Mouse (Mus musculus) embryonic facial prominence, embryonic 11.5 days (tissue): ENCODE data around the gene Phyhd1. TPM values are rescaled to one million over a fixed set of nuclear protein-coding genes. Genes with fewer than 3 reads are reported as not detected.

Source experiments
- ATAC-seq: fragments of 200-750 bp; cut with Nextera tagmentation; replicated peaks from 2 replicates; pipeline ENCODE4 v1.8.0; 2017; ENCODE audit warnings: low read depth; ENCODE audit not compliant: insufficient number of reproducible peaks, low FRiP score, low TSS enrichment
- DNase-seq: peaks from one replicate; pipeline ENCODE4 v3.0.0-alpha.2; 2015; ENCODE audit warnings: low spot score
- H3K27ac ChIP-seq: fragments of 300-500 bp; sonication (generic); replicated peaks from 2 replicates; pipeline ENCODE4 v1.5.1; 2014; ENCODE audit warnings: mild to moderate bottlenecking, low read depth, low read length, control low read depth
- H3K27me3 ChIP-seq: fragments of 300-500 bp; sonication (generic); 2 replicates; pipeline ENCODE4 v1.6.1; 2014; ENCODE audit warnings: mild to moderate bottlenecking, low read length, moderate library complexity, mixed read lengths; ENCODE audit not compliant: control insufficient read depth, insufficient read depth
- H3K36me3 ChIP-seq: fragments of 300-500 bp; sonication (generic); replicated peaks from 2 replicates; pipeline ENCODE4 v1.6.1; 2014; ENCODE audit warnings: low read depth, mild to moderate bottlenecking, low read length, moderate library complexity, mixed read lengths; ENCODE audit not compliant: control insufficient read depth, insufficient read depth
- H3K4me1 ChIP-seq: fragments of 300-500 bp; sonication (generic); 2 replicates; pipeline ENCODE4 v1.6.1; 2014; ENCODE audit warnings: low read length, mixed read lengths; ENCODE audit not compliant: control insufficient read depth, insufficient read depth
- H3K4me2 ChIP-seq: fragments of 300-500 bp; sonication (generic); 2 replicates; pipeline ENCODE4 v1.6.1; 2014; ENCODE audit warnings: low read depth, mild to moderate bottlenecking, control low read depth, low read length, moderate library complexity
- H3K4me3 ChIP-seq: fragments of 300-500 bp; sonication (generic); 2 replicates; pipeline ENCODE4 v1.5.1; 2014; ENCODE audit warnings: low read depth, low read length, control low read depth
- H3K9ac ChIP-seq: fragments of 300-500 bp; sonication (generic); replicated peaks from 2 replicates; pipeline ENCODE4 v1.6.1; 2014; ENCODE audit warnings: mild to moderate bottlenecking, control low read depth, low read length
- H3K9me3 ChIP-seq: fragments of 300-500 bp; sonication (generic); replicated peaks from 2 replicates; pipeline ENCODE4 v1.6.1; 2016; ENCODE audit warnings: mild to moderate bottlenecking, low read length, inconsistent platforms, mixed read lengths; ENCODE audit not compliant: control insufficient read depth
- WGBS: fragments of 180-500 bp; shearing (Covaris S2); extraction: QIAGEN DNeasy Blood & Tissue Kit; methylation state at CpG from one replicate; pipeline ENCODE4 v1.1.7; 2014; 5-methylcytosine and 5-hydroxymethylcytosine counted together
- polyA plus RNA-seq: library from polyadenylated mRNA; unstranded; fragments of >200 nt; fragmentation: Nextera tagmentation; extraction: Ambion mirVana; gene quantifications from 2 replicates; pipeline ENCODE4 v1.2.1, GENCODE M21; 2014

Phyhd1 gene
- polyA plus RNA-seq, 1 experiment from 2014 or later, result 2.3 TPM

DNA sequence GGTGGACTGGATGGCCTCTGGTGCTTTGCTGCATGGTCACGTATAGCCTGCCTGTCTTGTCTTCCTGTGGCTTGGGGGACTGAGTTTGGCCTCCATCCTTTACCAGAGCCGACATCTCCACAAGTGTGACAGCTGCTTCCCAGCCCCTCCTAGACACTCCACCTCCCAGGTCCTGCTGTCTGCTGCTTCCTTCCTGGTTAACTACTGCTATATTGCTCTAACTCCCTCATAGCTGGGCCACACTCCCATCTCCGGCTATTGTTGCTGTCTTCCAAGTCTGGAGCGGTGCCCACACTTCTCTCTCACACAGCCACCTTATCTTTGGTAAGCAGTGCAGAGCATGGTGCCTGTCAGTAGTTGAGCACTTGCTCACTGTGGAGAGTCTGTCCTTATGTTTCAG lies 26.2 kb upstream of the Phyhd1 start:
- Histone ChIP-seq H3K36me3 (peaks cover 2% of the 10 kb centered on the region; the same call in 1 of the 2 replicates), H3K4me1 (peaks cover 3% of the 10 kb centered on the region; the same call in 1 of the 2 replicates), H3K4me3 (no peak overlapping the region), H3K27ac (no peak overlapping the region), H3K4me2 (no peak overlapping the region), H3K9ac (no peak overlapping the region), H3K27me3 (no peaks in the 10 kb centered on the region), H3K9me3 (no peaks in the 10 kb centered on the region)
- 91% methylated on average over 4 of the region's 4 CpGs for WGBS
- no peak for DNase-seq
- no peak for ATAC-seq

DNA sequence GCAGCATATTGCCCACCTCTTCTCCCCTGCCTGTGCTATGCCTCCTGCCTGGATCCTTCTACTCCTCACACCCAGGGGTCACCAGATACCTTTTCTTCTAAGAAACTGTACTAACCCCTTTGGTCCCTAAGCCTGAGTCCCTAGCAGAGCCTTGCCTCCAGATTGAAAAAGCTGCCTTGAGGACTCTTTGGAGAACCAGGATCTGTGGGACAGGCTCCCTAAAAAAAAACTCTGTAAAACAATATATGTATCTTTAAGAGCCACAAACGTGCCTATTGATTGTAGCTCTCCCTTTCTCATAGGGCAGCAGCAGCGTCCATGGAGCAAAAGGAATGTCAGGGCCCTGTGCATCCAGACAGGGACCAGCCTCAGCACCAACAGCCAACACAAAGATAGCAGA lies 25.7 kb upstream of the Phyhd1 start, which contains the start of gene Gm28035:
TSS of gene Gm28035 (plus strand) at position 301 of the 400 bp plus-strand sequence.
- H3K9me3 ChIP-seq, result no peaks in the 10 kb centered on the region
- H3K4me1 ChIP-seq, result peaks cover 3% of the 10 kb centered on the region; the same call in 1 of the 2 replicates
- ATAC-seq, result no peak
- no peak within 1 kb of the TSS for H3K4me2 ChIP-seq
- no peak within 1 kb of the TSS for H3K9ac ChIP-seq
- no peak for DNase-seq
- H3K27me3 ChIP-seq, result no peaks in the 10 kb centered on the region
- H3K4me3 ChIP-seq, result no peak within 1 kb of the TSS
- H3K27ac ChIP-seq, result no peak within 1 kb of the TSS
- 74% methylated on average over 2 of the region's 2 CpGs for WGBS
- peaks cover 2% of the 10 kb centered on the region; the same call in 1 of the 2 replicates for H3K36me3 ChIP-seq

DNA sequence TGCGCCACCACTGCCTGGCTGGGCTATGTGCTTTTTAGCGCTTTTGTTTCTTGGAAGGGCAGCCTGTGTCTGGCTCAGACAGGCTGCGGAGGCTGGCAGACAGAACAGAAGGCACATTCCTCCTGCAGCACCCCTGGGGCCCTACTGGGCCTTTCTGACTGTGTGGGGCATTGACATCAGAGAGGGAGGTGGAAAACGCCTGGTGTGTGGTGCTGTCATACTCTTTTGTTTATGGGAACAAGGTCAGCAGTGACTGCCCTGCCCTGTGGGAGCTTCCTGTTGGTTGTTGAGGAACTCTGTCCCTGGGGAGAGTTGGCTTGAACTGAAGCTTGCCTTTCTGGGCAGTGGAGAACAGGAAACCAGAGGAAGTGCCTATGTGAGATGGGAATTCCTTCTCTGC lies 23.5 kb upstream of the Phyhd1 start:
- Histone ChIP-seq H3K4me2 (no peak overlapping the region), H3K4me3 (no peak overlapping the region), H3K27me3 (no peaks in the 10 kb centered on the region), H3K9ac (no peak overlapping the region), H3K36me3 (peaks cover 2% of the 10 kb centered on the region; the same call in 1 of the 2 replicates), H3K4me1 (peaks cover 3% of the 10 kb centered on the region; the same call in 1 of the 2 replicates), H3K9me3 (no peaks in the 10 kb centered on the region), H3K27ac (no peak overlapping the region)
- ATAC-seq (no peak), DNase-seq (no peak)
- WGBS, result 38% methylated on average over 4 of the region's 4 CpGs

DNA sequence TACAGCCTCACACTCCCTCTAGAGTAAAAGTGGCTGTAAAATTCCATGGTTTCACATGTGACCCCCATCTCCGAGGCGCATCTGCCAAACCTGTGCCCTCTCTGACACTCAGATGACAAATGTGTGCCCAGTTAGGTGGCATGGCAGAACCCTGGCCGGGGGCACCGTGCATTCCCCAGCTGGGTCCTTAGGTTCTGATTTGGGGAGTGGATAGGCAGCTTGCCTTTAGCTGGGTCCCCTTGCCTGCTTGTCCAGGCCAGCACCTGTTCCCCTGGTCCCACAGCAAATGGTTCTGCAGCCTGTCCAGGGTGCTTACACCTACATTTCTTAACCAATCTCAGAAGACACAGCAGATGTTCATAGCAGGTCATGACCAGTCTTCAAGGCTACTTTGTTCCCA lies 22.6 kb upstream of the Phyhd1 start:
- WGBS, result 95% methylated on average over 4 of the region's 4 CpGs
- H3K36me3 ChIP-seq, result peaks cover 2% of the 10 kb centered on the region; the same call in 1 of the 2 replicates

DNA sequence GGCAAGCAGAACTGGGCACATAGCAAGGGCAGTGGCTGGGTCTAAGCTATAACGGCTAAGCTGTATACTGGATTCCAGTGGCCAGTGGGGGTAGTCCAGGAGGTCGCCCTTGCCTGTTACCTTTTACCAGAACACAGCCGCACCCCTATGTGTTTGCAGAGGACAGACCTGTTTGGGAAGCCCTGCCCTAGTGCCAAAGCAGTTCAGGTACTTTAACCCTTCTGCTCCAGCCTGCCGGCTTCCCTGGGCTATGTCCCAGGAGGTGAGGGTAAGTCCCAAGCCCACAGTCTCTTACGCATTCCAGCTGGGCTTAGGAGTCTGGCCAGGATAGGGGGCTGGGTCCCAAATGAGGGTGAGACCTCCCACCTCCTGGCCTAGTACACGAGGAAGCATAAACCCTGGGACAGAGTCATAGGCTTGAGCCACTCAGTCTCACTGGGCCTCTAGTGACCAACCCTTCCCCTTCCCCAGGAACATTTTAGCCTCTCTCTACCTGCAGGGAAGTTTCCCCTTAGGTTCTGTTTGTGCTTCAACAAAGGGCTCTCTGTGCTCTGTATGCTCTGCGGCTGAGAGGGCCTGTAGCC lies 21.3 kb upstream of the Phyhd1 start:
- Histone ChIP-seq H3K9ac (no peak overlapping the region), H3K4me3 (no peak overlapping the region), H3K4me2 (no peak overlapping the region), H3K27ac (0 out of 2 replicates have a peak overlapping the region, but pooled peaks have one; percentile 28), H3K9me3 (no peaks in the 10 kb centered on the region), H3K27me3 (no peaks in the 10 kb centered on the region), H3K4me1 (no peaks in the 10 kb centered on the region), H3K36me3 (peaks cover 2% of the 10 kb centered on the region; the same call in 1 of the 2 replicates)
- DNase-seq (no peak), ATAC-seq (no peak)
- WGBS, result 61% methylated on average over 7 of the region's 7 CpGs

More for the DNA sequence above, 22.6 kb upstream of the Phyhd1 start:
- H3K4me1 ChIP-seq, result peaks cover 3% of the 10 kb centered on the region; the same call in 1 of the 2 replicates
- no peak overlapping the region for H3K4me2 ChIP-seq
- no peak overlapping the region for H3K27ac ChIP-seq
- ATAC-seq (no peak), DNase-seq (no peak)
- H3K4me3 ChIP-seq, result no peak overlapping the region
- H3K9ac ChIP-seq, result no peak overlapping the region
- no peaks in the 10 kb centered on the region for H3K27me3 ChIP-seq
- H3K9me3 ChIP-seq, result no peaks in the 10 kb centered on the region

DNA sequence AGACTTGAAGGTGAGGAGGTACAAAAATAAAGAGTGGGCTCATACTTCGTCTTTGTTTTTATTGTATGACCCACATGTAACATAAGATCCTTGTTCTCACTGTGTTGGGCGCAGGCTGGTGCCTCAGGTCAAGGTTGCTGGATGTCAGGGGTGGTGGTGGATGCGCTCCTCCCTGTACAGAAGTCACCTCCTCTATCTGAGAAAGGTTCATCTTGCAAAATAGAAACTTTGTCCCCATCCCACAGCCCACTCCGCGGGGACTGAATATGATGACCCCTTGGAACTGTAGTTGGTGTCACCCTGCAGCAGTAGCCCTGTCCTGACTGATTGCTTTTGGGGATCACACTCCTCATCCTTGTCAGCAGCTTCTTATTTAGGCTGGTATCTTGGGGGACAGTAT lies 19.0 kb upstream of the Phyhd1 start:
- Histone ChIP-seq H3K4me3 (no peak overlapping the region), H3K4me2 (no peak overlapping the region), H3K27ac (no peak overlapping the region), H3K27me3 (no peaks in the 10 kb centered on the region), H3K4me1 (no peaks in the 10 kb centered on the region), H3K9me3 (no peaks in the 10 kb centered on the region), H3K36me3 (peaks cover 5% of the 10 kb centered on the region; the same call in 1 of the 2 replicates), H3K9ac (no peak overlapping the region)
- DNase-seq, result no peak
- ATAC-seq, result no peak
- 83% methylated on average over 5 of the region's 5 CpGs for WGBS

DNA sequence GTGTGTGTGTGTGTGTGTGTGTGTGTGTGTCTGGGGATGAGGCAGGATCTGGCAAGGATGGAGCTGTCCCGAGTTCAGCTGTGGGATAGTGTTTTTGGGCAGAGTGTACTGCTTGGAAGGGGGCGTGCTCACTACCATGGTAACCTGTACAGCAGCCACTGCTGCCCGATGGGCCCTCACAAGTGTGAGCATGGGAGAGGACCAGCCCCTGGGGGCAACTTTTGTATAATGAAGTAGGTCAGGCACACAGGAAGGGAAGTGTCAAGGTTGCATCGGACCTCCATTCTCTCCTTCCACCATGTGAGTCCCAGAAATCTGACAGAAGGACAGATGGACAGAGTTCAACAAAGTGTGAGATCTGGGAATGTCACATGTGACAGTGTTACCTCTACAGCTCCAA lies 18.3 kb upstream of the Phyhd1 start:
- no peak overlapping the region for H3K4me2 ChIP-seq
- no peaks in the 10 kb centered on the region for H3K9me3 ChIP-seq
- ATAC-seq (no peak), DNase-seq (no peak)
- WGBS, result 78% methylated on average over 4 of the region's 4 CpGs
- H3K27me3 ChIP-seq, result no peaks in the 10 kb centered on the region
- H3K9ac ChIP-seq, result no peak overlapping the region
- no peaks in the 10 kb centered on the region for H3K4me1 ChIP-seq
- peaks cover 5% of the 10 kb centered on the region; the same call in 1 of the 2 replicates for H3K36me3 ChIP-seq
- H3K4me3 ChIP-seq, result no peak overlapping the region
- H3K27ac ChIP-seq, result no peak overlapping the region

DNA sequence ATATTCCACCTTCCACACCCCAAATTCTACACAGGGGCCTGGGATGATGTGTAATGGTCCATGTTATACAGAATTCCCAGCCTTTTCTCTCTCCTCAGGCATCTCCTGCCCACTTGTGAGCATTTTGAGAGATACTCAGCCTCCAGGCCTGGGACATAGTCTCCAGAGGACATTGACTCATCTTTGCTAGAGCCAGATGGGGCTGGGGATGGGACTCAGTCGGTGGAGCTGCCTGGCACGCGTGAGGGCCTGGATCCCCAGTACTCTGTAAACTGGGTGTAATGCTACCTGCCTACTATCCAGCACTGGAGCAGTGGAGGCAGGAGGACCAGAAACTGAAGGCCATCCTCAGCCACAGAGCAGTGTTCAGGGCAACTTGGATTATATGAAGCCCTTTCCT lies 16.8 kb upstream of the Phyhd1 start:
- no peak for DNase-seq
- Histone ChIP-seq H3K36me3 (peaks cover 3% of the 10 kb centered on the region; the same call in 1 of the 2 replicates), H3K4me1 (no peaks in the 10 kb centered on the region), H3K4me3 (no peak overlapping the region), H3K9ac (no peak overlapping the region), H3K27me3 (no peaks in the 10 kb centered on the region), H3K27ac (no peak overlapping the region), H3K4me2 (no peak overlapping the region), H3K9me3 (no peaks in the 10 kb centered on the region)
- no peak for ATAC-seq
- WGBS, result 95% methylated on average over 3 of the region's 3 CpGs
